Mouse (Mus musculus): ENCODE measurements around the gene Pnpla8. TPM values are rescaled to one million over a fixed set of nuclear protein-coding genes. Genes with fewer than 3 reads are reported as not detected.
A peak's percentile ranks its signal among the peaks of the same experiment; 100 is the strongest.

The Pnpla8 gene
- total and polyA plus RNA-seq, 3 experiments = 8.0 to 15.9 TPM; not detected in 1

GRCm38 (mm10) chr12:44209141-44209823 lies 11.9 kb upstream of the Pnpla8 start:
- peak overlapping the region; percentile 34 for H3K27ac ChIP-seq (ENCODE audit: control insufficient read depth, low read depth, low read length)
- H3K79me2 ChIP-seq (ENCODE audit: control insufficient read depth, insufficient read depth, low read length, poor library complexity) = peaks cover 2% of the 10 kb centered on the region; the same call in 1 of the 2 replicates
- peak overlapping the region; percentile 82 for H3K9ac ChIP-seq (ENCODE audit: control insufficient read depth, low read depth, low read length, poor library complexity, severe bottlenecking)
- peaks cover 6 to 8% of the 10 kb centered on the region in 2 experiments for H3K36me3 ChIP-seq (ENCODE audit: control insufficient read depth in 1 of 2, insufficient read depth in 2 of 2, low read length in 2 of 2)
- no peaks in the 10 kb centered on the region for H3K9me3 ChIP-seq (replicated peaks; ENCODE audit: insufficient read depth, low read length)
- TF ChIP-seq MAZ (IDR thresholded peaks at IDR 0.05; ENCODE audit: low read depth, low read length) (no peak), TCF12 (IDR thresholded peaks at IDR 0.05; ENCODE audit: low read depth, low read length) (0 out of 2 replicates have a peak, but pooled peaks have one; percentile 20), ZNF384 (IDR thresholded peaks at IDR 0.05; ENCODE audit: low read depth, low read length) (peak; percentile 35; the same call in 1 of the 2 replicates)
- no peaks in the 10 kb centered on the region for H3K27me3 ChIP-seq (ENCODE audit: control insufficient read depth in 1 of 2, insufficient read depth in 2 of 2, low read length in 2 of 2)
- H3K4me3 ChIP-seq (ENCODE audit: control insufficient read depth in 1 of 2, insufficient read depth in 1 of 2, low read depth in 2 of 2, low read length in 2 of 2) = peak overlapping the region; percentile 85 to 96
- DNase-seq (ENCODE audit: low read depth, low spot score) = peak; percentile 66
- peaks cover 2 to 8% of the 10 kb centered on the region in 2 experiments; a peak in 3 of 4 replicates for H3K4me1 ChIP-seq (ENCODE audit: control insufficient read depth in 1 of 2, insufficient read depth in 2 of 2, low read length in 2 of 2)

DNA sequence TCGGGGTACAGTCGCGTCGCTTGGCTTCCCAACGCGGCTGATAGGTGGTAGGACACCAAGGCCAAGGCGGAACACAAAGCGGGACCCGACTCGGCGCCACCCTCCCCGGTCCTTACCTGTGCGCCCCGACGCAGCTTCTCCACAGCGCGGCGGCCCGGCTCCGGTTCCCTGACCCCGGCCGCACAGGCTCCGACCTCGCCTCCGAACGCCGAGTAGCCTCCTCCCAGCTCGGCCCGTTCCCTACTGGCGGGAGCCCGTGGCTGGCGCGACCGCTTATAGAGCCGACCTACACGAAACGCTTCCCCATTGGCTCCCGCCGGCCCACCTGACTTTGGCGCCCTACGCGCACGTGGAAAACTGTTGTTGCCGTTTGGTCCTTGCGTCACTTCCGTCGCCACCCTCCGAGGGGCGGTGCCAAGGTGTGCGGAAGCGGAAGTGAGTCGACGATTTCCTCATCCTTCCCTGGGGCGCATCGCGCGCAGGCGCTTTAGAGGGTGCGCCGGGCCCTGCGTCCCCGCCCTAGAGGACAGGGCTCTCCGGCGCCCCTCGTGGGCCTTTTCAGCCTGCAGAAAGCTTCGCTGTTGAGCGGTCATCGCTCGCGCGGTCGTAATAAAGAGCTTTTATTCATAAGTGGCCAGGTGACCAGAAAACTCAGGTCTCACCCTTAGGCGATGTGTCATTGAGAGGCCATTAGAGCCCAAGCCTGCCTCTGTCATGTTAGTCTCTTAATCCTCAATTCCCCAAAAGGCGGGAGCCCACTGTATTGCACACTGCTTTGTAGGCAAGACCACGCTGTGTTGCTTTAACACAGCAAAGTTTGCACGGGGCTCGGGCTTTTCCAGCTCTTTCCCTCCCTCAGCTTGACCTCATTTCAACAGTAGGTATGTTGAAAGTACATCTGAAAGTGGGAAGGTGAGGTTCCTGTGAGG lies 11.1 kb upstream of the Pnpla8 start, which contains the start of gene Dnajb9:
Dnajb9 (minus strand) TSS at position 503 of the 929 bp plus-strand sequence.
- Histone ChIP-seq H3K79me2 (ENCODE audit: control insufficient read depth, insufficient read depth, low read length, poor library complexity) (peaks cover 2% of the 10 kb centered on the region; the same call in 1 of the 2 replicates), H3K4me3 (ENCODE audit: control insufficient read depth in 1 of 2, insufficient read depth in 1 of 2, low read depth in 2 of 2, low read length in 2 of 2) (peak within 1 kb of the TSS; percentile 85 to 96), H3K27me3 (ENCODE audit: control insufficient read depth in 1 of 2, insufficient read depth in 2 of 2, low read length in 2 of 2) (no peaks in the 10 kb centered on the region), H3K36me3 (ENCODE audit: control insufficient read depth in 1 of 2, insufficient read depth in 2 of 2, low read length in 2 of 2) (peaks cover 6 to 8% of the 10 kb centered on the region in 2 experiments), H3K4me1 (ENCODE audit: control insufficient read depth in 1 of 2, insufficient read depth in 2 of 2, low read length in 2 of 2) (peaks cover 2 to 8% of the 10 kb centered on the region in 2 experiments; a peak in 3 of 4 replicates), H3K27ac (ENCODE audit: control insufficient read depth, low read depth, low read length) (peak within 1 kb of the TSS; percentile 18), H3K9ac (ENCODE audit: control insufficient read depth, low read depth, low read length, poor library complexity, severe bottlenecking) (peak within 1 kb of the TSS; percentile 82), H3K9me3 (replicated peaks; ENCODE audit: insufficient read depth, low read length) (no peaks in the 10 kb centered on the region)
- peak; percentile 73 for TF ChIP-seq HCFC1 (IDR thresholded peaks at IDR 0.05; ENCODE audit: low read depth, low read length)
- no peak for TF ChIP-seq BHLHE40 (IDR thresholded peaks at IDR 0.05; ENCODE audit: borderline replicate concordance, low read depth, low read length)
- no peak for TF ChIP-seq ZNF384 (IDR thresholded peaks at IDR 0.05; ENCODE audit: low read depth, low read length)
- 0 out of 2 replicates have a peak, but pooled peaks have one; percentile 53 for TF ChIP-seq MYC (IDR thresholded peaks at IDR 0.05; ENCODE audit: low read depth, low read length)
- TF ChIP-seq SIN3A (IDR thresholded peaks at IDR 0.05; ENCODE audit: low read length) = peak; percentile 88
- TF ChIP-seq MAFK (IDR thresholded peaks at IDR 0.05; ENCODE audit: borderline replicate concordance, low read depth, low read length) = no peak
- peak; percentile 41 to 72; a peak in 3 of 4 replicates for TF ChIP-seq USF2 (IDR thresholded peaks at IDR 0.05; ENCODE audit: borderline replicate concordance in 1 of 2, insufficient read depth in 1 of 2, low read depth in 1 of 2, low read length in 2 of 2)
- TF ChIP-seq UBTF (IDR thresholded peaks at IDR 0.05; ENCODE audit: borderline replicate concordance, insufficient read depth, low read depth, low read length) = no peak
- no peak for TF ChIP-seq TCF12 (IDR thresholded peaks at IDR 0.05; ENCODE audit: low read depth, low read length)
- no peak for TF ChIP-seq GATA1 (IDR thresholded peaks at IDR 0.05; ENCODE audit: low read depth, low read length)
- TF ChIP-seq POLR2A (IDR thresholded peaks at IDR 0.05; ENCODE audit: control insufficient read depth in 1 of 2, insufficient read depth in 1 of 2, low read depth in 1 of 2, low read length in 2 of 2, poor library complexity in 1 of 2) = peak; percentile 71 to 87
- peak; percentile 52 for TF ChIP-seq MXI1 (IDR thresholded peaks at IDR 0.05; ENCODE audit: low read depth, low read length)
- peak; percentile 86 for TF ChIP-seq TBP (IDR thresholded peaks at IDR 0.05; ENCODE audit: low read depth, low read length)
- peak; percentile 71 for TF ChIP-seq MYB (IDR thresholded peaks at IDR 0.05; ENCODE audit: low read depth, low read length)
- TF ChIP-seq EP300 (IDR thresholded peaks at IDR 0.05; ENCODE audit: low read depth in 1 of 2, low read length in 2 of 2) = peak in 1 of 2 experiments; percentile 57; a peak in 2 of 4 replicates
- no peak for TF ChIP-seq POLR2AphosphoS2 (IDR thresholded peaks at IDR 0.05; ENCODE audit: low read length)
- peak; percentile 70 for TF ChIP-seq NELFE (IDR thresholded peaks at IDR 0.05; ENCODE audit: low read depth, low read length)
- TF ChIP-seq ELF1 (IDR thresholded peaks at IDR 0.05; ENCODE audit: low read depth, low read length) = peak; percentile 86
- peak; percentile 98 for TF ChIP-seq MAX (IDR thresholded peaks at IDR 0.05; ENCODE audit: low read length)
- TF ChIP-seq USF1 (IDR thresholded peaks at IDR 0.05; ENCODE audit: low read depth, low read length) = peak; percentile 94
- 0 out of 2 replicates have a peak, but pooled peaks have one; percentile 7 for TF ChIP-seq ETS1 (IDR thresholded peaks at IDR 0.05; ENCODE audit: low read depth, low read length)
- no peak; the same call in 1 of the 2 replicates for TF ChIP-seq KAT2A (conservative IDR thresholded peaks at IDR 0.05; ENCODE audit: low read depth, low read length)
- peak; percentile 94 for DNase-seq (ENCODE audit: low read depth, low spot score)
